Mouse (Mus musculus): Measurements from ENCODE around the gene Mfsd14a. TPM values are rescaled to one million over a fixed set of nuclear protein-coding genes. Genes with fewer than 3 reads are reported as not detected.

The Mfsd14a gene
- polyA plus RNA-seq (2014; fragmentation: Illumina TruSeq; extraction: RNeasy Lipid Tissue Mini Kit (QIAGEN cat#74804)): 118 TPM

DNA sequence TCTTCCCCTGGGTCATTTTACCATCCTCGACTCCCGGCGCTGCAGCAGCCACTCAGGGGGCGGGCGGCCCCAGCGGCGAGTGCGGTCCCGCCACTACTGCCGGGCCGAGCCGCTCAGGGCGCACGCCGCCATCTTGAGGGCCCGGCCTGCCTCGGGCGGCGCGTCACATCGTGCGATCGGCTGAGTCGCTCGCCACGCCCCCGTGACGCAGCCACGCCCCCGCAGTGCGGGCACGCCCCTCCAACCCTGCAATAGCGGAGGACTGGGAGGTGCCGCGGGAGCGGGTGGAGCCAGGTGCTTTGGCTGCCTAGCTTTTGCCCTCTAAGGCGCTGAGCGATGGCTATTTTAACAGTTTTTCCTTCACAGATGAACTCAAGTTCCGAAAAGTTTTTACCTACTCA, at the start of gene Mfsd14a:
Gene Mfsd14a, minus strand, starts transcription at position 215 of the 401 bp plus-strand sequence.

DNA sequence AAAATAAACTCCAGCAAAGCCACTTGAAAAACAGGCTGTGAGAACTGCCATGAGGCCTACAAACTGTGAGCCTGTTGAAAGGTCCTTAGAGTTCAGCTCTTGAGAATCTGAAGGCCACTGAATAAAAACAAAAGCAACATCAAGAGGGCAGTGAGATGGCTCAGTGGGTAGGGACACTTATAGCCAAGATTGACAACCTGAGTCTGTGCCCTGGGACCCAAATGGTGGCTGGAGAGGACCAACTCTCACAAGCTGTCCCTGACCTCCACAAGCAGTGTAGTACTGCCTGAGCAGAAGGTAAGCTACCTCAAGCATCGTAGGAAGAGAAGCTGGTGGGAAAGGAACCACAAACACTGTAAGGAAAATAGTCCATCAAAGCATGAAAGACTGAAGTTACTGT, 18.7 kb upstream of the Mfsd14a start, which contains the start of gene Gm43191:
Gene Gm43191, minus strand, starts transcription at position 101 of the 400 bp plus-strand sequence.

GRCm38 (mm10) chr3:116614295-116614892, 48.1 kb downstream of the Mfsd14a start, which contains the start of gene Trmt13:
Gene Trmt13, minus strand, starts transcription at chr3:116614587.

GRCm38 (mm10) chr3:116594728-116595602, 67.5 kb downstream of the Mfsd14a start, which contains the start of gene Sass6:
Gene Sass6, plus strand, starts transcription at chr3:116594982.

Other genes with a start within 250 kb of the Mfsd14a start
- gene Cdc14a, start 238.6 kb downstream of the Mfsd14a start, polyA plus RNA-seq (2014; fragmentation: Illumina TruSeq; extraction: RNeasy Lipid Tissue Mini Kit (QIAGEN cat#74804)): 38.3 TPM
- gene Rtca, start 154.5 kb downstream of the Mfsd14a start, polyA plus RNA-seq (2014; fragmentation: Illumina TruSeq; extraction: RNeasy Lipid Tissue Mini Kit (QIAGEN cat#74804)): 59.6 TPM
- 77.7 TPM for gene Dbt, start 149.6 kb downstream of the Mfsd14a start, polyA plus RNA-seq (2014; fragmentation: Illumina TruSeq; extraction: RNeasy Lipid Tissue Mini Kit (QIAGEN cat#74804))
- 1.3 TPM for gene Lrrc39, start 99.7 kb downstream of the Mfsd14a start, polyA plus RNA-seq (2014; fragmentation: Illumina TruSeq; extraction: RNeasy Lipid Tissue Mini Kit (QIAGEN cat#74804))
- gene Sass6, start 67.7 kb downstream of the Mfsd14a start, polyA plus RNA-seq (2014; fragmentation: Illumina TruSeq; extraction: RNeasy Lipid Tissue Mini Kit (QIAGEN cat#74804)): 27.7 TPM
- 17.7 TPM for gene Trmt13, start 48.1 kb downstream of the Mfsd14a start, polyA plus RNA-seq (2014; fragmentation: Illumina TruSeq; extraction: RNeasy Lipid Tissue Mini Kit (QIAGEN cat#74804))
- gene Gm43191, start 18.6 kb upstream of the Mfsd14a start, polyA plus RNA-seq (2014; fragmentation: Illumina TruSeq; extraction: RNeasy Lipid Tissue Mini Kit (QIAGEN cat#74804)): not detected
- gene Slc35a3, start 50.2 kb upstream of the Mfsd14a start, polyA plus RNA-seq (2014; fragmentation: Illumina TruSeq; extraction: RNeasy Lipid Tissue Mini Kit (QIAGEN cat#74804)): 93.3 TPM
- gene Agl, start 145.5 kb upstream of the Mfsd14a start, polyA plus RNA-seq (2014; fragmentation: Illumina TruSeq; extraction: RNeasy Lipid Tissue Mini Kit (QIAGEN cat#74804)): 35.4 TPM
- 10.1 TPM for gene Frrs1, start 196.8 kb upstream of the Mfsd14a start, polyA plus RNA-seq (2014; fragmentation: Illumina TruSeq; extraction: RNeasy Lipid Tissue Mini Kit (QIAGEN cat#74804))

Measured in ovary, adult 10 weeks (tissue).